Mouse (Mus musculus): Measurements from ENCODE around the gene Robo4. TPM values are rescaled to one million over a fixed set of nuclear protein-coding genes. Genes with fewer than 3 reads are reported as not detected.

Robo4 gene
- polyA plus RNA-seq, 1 experiment, result 6.6 TPM

GRCm38 (mm10) chr9:37455868-37456267 is 54.2 kb downstream of the Robo4 start:
- no peak overlapping the region for H3K4me3 ChIP-seq (ENCODE audit: control insufficient read depth, insufficient read depth, low read length)
- DNase-seq, result no peak
- H3K36me3 ChIP-seq (ENCODE audit: control insufficient read depth, insufficient read depth, low read length), result no peaks in the 10 kb centered on the region
- no peaks in the 10 kb centered on the region for H3K4me1 ChIP-seq (replicated peaks; ENCODE audit: control insufficient read depth, insufficient read depth, low read length)
- H3K27me3 ChIP-seq (ENCODE audit: control insufficient read depth, insufficient read depth, low read length), result peaks cover 26% of the 10 kb centered on the region
- H3K27ac ChIP-seq (ENCODE audit: control insufficient read depth, insufficient read depth, low read length), result no peak overlapping the region
- TF ChIP-seq POLR2A (IDR thresholded peaks at IDR 0.05; ENCODE audit: control insufficient read depth, extremely low read depth, insufficient read depth, low read length, poor library complexity), result no peak
- TF ChIP-seq CTCF (IDR thresholded peaks at IDR 0.05; ENCODE audit: borderline replicate concordance, control insufficient read depth, extremely low read depth, insufficient read depth, low read length, poor library complexity), result no peak
- WGBS, result 7% methylated on average over 8 of the region's 8 CpGs

GRCm38 (mm10) chr9:37456481-37456910 is 54.8 kb downstream of the Robo4 start:
- peaks cover 26% of the 10 kb centered on the region for H3K27me3 ChIP-seq (ENCODE audit: control insufficient read depth, insufficient read depth, low read length)
- TF ChIP-seq POLR2A (IDR thresholded peaks at IDR 0.05; ENCODE audit: control insufficient read depth, extremely low read depth, insufficient read depth, low read length, poor library complexity), result no peak
- no peak for TF ChIP-seq CTCF (IDR thresholded peaks at IDR 0.05; ENCODE audit: borderline replicate concordance, control insufficient read depth, extremely low read depth, insufficient read depth, low read length, poor library complexity)
- WGBS, result 1% methylated on average over 20 of the region's 20 CpGs
- DNase-seq, result no peak
- no peak overlapping the region for H3K4me3 ChIP-seq (ENCODE audit: control insufficient read depth, insufficient read depth, low read length)
- H3K36me3 ChIP-seq (ENCODE audit: control insufficient read depth, insufficient read depth, low read length), result no peaks in the 10 kb centered on the region
- H3K27ac ChIP-seq (ENCODE audit: control insufficient read depth, insufficient read depth, low read length), result no peak overlapping the region
- no peaks in the 10 kb centered on the region for H3K4me1 ChIP-seq (replicated peaks; ENCODE audit: control insufficient read depth, insufficient read depth, low read length)

- TF ChIP-seq CTCF (IDR thresholded peaks at IDR 0.05; ENCODE audit: borderline replicate concordance, control insufficient read depth, extremely low read depth, insufficient read depth, low read length, poor library complexity), result no peak
- no peak for TF ChIP-seq POLR2A (IDR thresholded peaks at IDR 0.05; ENCODE audit: control insufficient read depth, extremely low read depth, insufficient read depth, low read length, poor library complexity)
- no peaks in the 10 kb centered on the region for H3K4me1 ChIP-seq (replicated peaks; ENCODE audit: control insufficient read depth, insufficient read depth, low read length)
- no peaks in the 10 kb centered on the region for H3K36me3 ChIP-seq (ENCODE audit: control insufficient read depth, insufficient read depth, low read length)
- DNase-seq, result no peak
- 95% methylated on average over 1 of the region's 1 CpGs for WGBS
- H3K4me3 ChIP-seq (ENCODE audit: control insufficient read depth, insufficient read depth, low read length), result no peak overlapping the region
- H3K27ac ChIP-seq (ENCODE audit: control insufficient read depth, insufficient read depth, low read length), result no peak overlapping the region
- H3K27me3 ChIP-seq (ENCODE audit: control insufficient read depth, insufficient read depth, low read length), result peaks cover 30% of the 10 kb centered on the region
Measured at GRCm38 (mm10) chr9:37457151-37457550, 55.5 kb downstream of the Robo4 start.

- TF ChIP-seq POLR2A (IDR thresholded peaks at IDR 0.05; ENCODE audit: control insufficient read depth, extremely low read depth, insufficient read depth, low read length, poor library complexity) (no peak), CTCF (IDR thresholded peaks at IDR 0.05; ENCODE audit: borderline replicate concordance, control insufficient read depth, extremely low read depth, insufficient read depth, low read length, poor library complexity) (no peak)
- DNase-seq, result no peak
- no peak overlapping the region for H3K4me3 ChIP-seq (ENCODE audit: control insufficient read depth, insufficient read depth, low read length)
- no peaks in the 10 kb centered on the region for H3K36me3 ChIP-seq (ENCODE audit: control insufficient read depth, insufficient read depth, low read length)
- 4% methylated on average over 9 of the region's 9 CpGs for WGBS
- H3K4me1 ChIP-seq (replicated peaks; ENCODE audit: control insufficient read depth, insufficient read depth, low read length), result no peaks in the 10 kb centered on the region
- no peak overlapping the region for H3K27ac ChIP-seq (ENCODE audit: control insufficient read depth, insufficient read depth, low read length)
- peaks cover 25% of the 10 kb centered on the region for H3K27me3 ChIP-seq (ENCODE audit: control insufficient read depth, insufficient read depth, low read length)
Measured at GRCm38 (mm10) chr9:37459665-37460042, 58.0 kb downstream of the Robo4 start.

- Histone ChIP-seq H3K36me3 (ENCODE audit: control insufficient read depth, insufficient read depth, low read length) (no peaks in the 10 kb centered on the region), H3K4me1 (replicated peaks; ENCODE audit: control insufficient read depth, insufficient read depth, low read length) (no peaks in the 10 kb centered on the region), H3K4me3 (ENCODE audit: control insufficient read depth, insufficient read depth, low read length) (no peak overlapping the region), H3K27me3 (ENCODE audit: control insufficient read depth, insufficient read depth, low read length) (peaks cover 21% of the 10 kb centered on the region), H3K27ac (ENCODE audit: control insufficient read depth, insufficient read depth, low read length) (no peak overlapping the region)
- no peak for TF ChIP-seq POLR2A (IDR thresholded peaks at IDR 0.05; ENCODE audit: control insufficient read depth, extremely low read depth, insufficient read depth, low read length, poor library complexity)
- TF ChIP-seq CTCF (IDR thresholded peaks at IDR 0.05; ENCODE audit: borderline replicate concordance, control insufficient read depth, extremely low read depth, insufficient read depth, low read length, poor library complexity), result no peak
- WGBS, result 2% methylated on average over 81 of the region's 81 CpGs
- no peak for DNase-seq
Measured at GRCm38 (mm10) chr9:37460043-37460960, 58.6 kb downstream of the Robo4 start.

- no peak overlapping the region for H3K27ac ChIP-seq (ENCODE audit: control insufficient read depth, insufficient read depth, low read length)
- DNase-seq, result no peak
- peaks cover 20% of the 10 kb centered on the region for H3K27me3 ChIP-seq (ENCODE audit: control insufficient read depth, insufficient read depth, low read length)
- no peak for TF ChIP-seq CTCF (IDR thresholded peaks at IDR 0.05; ENCODE audit: borderline replicate concordance, control insufficient read depth, extremely low read depth, insufficient read depth, low read length, poor library complexity)
- no peak for TF ChIP-seq POLR2A (IDR thresholded peaks at IDR 0.05; ENCODE audit: control insufficient read depth, extremely low read depth, insufficient read depth, low read length, poor library complexity)
- no peaks in the 10 kb centered on the region for H3K36me3 ChIP-seq (ENCODE audit: control insufficient read depth, insufficient read depth, low read length)
- H3K4me3 ChIP-seq (ENCODE audit: control insufficient read depth, insufficient read depth, low read length), result no peak overlapping the region
- 8% methylated on average over 5 of the region's 5 CpGs for WGBS
- H3K4me1 ChIP-seq (replicated peaks; ENCODE audit: control insufficient read depth, insufficient read depth, low read length), result no peaks in the 10 kb centered on the region
Measured at GRCm38 (mm10) chr9:37460961-37461340, 59.3 kb downstream of the Robo4 start.

All from thymus, adult 2 months (tissue).